Mouse (Mus musculus) B cell, adult 2 months (primary cell): ENCODE measurements at regions not wholly inside any gene's neighbourhood (a gene's known extent, or its start where the extent isn't known, plus 50 kb on each side); places are given as distances from the start of the nearest gene placed in this dataset.
"Not testable (repeated sequence)": the region's sequence is repeated elsewhere in the genome, so short reads cannot be mapped to it uniquely, and the experiment has no call there.

ENCODE experiments used
- DNase-seq, 2 experiments: peaks; one replicate each; pipeline ENCODE4 v3.0.0; 2022

DNA sequence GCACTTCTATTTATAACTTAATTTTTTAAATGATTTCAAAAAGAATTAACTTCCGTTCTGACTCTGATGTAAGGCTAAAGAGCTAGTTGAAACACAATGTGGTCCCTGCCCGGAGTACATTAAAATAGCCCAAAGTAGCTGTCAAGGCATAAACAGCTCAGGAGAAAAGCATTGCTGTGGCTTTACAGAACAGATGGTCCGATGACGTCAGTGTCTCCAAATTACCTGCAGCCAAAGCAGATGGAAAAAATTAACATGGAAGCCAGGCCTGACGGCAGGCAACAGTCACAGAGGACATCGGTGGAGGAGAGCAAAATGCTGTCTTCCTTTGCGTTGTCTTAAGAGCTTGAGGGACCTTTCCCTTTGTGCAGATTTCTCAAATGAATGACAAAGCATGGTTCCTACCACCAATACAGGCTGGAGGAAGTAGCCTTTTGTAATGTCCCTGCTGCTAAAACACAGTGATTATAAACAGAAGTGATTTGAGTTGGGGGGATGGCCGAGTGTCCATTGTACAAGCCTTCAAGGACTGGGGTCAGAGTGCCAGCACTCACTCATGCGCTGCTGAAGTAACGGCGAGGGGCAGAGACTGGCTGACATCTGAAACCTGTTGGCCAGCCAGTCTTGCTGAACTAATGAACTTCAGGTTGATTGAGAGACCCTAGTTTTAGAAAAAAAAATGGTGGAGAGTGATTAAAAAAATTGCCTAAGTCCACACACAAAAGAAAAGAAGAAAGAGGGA is 101.8 kb upstream of the Plcl2 start:
- DNase-seq, result no peak

DNA sequence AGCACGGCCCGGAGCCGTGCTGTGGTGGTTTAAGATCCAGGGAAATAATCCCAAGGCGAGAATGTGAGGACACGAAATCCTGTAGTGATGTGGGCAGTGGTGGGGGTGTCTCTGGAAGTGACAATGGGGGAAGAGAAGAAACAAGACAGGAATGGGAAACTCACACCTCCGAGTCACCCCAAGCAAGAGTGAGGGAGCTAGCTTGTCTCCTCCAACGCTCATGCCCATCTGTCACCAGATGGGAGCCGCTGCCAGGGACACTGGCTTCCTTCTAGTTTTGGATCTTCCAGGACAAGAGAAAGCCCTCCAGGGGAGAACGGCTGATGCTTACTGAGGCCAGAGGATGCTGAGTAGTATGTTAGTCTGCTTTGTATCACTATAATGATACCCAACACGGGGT is 100.6 kb upstream of the Plcl2 start:
- DNase-seq, result no peak

DNA sequence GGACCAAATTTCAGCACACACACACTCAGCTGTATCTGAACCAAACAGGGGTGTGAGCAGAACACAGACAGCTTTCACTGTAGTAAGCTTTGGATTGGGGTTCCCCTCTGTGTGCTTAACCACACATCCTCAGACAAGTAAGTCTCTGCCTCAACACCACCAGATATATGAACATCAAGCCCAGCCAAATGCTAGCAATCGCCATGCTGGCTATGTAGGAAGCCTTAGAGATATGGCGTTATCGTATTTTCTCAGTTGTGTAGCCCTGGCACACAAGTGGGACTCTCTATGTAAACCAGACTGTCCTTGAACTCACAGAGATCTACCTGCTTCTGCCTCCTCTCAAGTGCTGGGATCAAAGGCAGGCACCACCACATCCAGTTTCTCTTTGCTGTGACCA is 99.9 kb upstream of the Plcl2 start:
- DNase-seq, result no peak

DNA sequence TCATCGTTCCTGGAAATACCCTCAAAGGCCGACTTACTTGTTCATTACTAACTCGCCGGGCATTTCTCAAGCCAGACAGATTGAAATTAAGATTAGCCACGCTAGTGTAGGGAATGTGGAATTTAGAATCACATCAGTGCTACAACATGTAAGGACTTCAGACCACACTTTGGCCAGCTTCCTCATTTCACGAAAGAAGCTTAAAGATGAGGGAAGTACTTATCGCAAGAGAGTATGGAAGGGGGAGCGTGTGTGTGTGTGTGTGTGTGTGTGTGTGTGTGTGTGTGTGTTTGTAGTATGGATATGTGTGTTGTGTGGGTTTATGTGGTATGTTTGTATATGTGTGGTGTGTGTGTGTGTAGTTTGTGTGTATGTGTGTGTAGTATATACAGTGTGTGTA is 99.3 kb upstream of the Plcl2 start:
- peak in 1 of 2 experiments; percentile 11 for DNase-seq

DNA sequence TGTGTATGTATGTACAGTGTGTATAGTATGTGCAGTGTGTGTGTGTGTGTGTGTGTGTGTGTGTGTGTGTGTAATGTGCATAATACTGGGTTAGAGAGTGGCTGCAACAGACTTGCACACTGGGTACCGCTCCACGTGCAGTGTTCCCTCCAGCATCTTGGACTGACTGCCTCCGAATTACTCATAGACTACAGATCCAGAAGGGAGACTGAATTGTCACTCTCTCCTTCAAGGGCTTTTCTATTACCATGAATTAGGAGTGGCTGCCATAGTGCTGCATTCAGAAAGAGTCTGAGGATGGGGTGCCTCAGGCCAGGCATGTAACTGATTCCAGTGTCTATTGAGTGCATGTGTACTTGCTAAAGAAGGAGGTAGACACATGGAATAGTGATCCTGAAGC is 98.9 kb upstream of the Plcl2 start:
- no peak for DNase-seq

DNA sequence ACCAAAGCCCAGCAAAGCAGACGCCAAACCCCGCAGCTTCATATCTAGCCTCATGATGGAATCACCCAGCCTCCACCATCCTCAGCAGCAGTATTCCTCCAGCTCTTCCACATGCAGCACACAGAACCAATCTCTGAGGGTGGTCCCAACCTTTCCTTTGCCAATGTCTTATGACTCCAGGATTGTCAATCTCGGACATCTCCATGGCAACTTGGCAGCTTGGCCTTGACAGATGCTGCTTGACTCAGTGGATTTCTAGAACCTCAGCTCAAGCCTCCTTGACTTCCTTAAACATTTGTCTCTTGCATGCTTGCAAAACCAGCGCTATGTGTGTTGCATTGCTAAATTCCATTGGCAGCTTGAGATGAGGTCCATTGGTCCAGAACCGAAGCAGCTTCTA is 96.8 kb upstream of the Plcl2 start:
- no peak for DNase-seq

DNA sequence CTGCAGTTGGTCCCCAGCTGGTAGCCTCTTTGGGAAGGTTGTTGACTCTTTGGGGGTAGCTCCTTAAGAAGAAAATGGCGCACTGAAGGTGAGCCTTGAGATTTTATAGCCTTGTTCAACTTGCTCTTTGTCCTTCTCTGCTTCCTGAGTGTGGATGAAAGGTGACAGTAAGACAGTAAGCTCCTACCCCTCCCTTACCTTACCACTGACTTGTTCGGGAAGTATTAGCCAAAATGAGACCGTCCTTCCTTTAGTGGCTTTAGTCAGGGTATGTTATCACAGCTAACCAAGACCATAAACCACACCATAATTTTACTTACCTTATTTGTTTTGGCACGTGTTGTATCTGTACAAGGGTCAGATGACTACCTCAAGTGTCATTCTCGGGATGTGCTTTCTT is 95.3 kb upstream of the Plcl2 start:
- no peak for DNase-seq

DNA sequence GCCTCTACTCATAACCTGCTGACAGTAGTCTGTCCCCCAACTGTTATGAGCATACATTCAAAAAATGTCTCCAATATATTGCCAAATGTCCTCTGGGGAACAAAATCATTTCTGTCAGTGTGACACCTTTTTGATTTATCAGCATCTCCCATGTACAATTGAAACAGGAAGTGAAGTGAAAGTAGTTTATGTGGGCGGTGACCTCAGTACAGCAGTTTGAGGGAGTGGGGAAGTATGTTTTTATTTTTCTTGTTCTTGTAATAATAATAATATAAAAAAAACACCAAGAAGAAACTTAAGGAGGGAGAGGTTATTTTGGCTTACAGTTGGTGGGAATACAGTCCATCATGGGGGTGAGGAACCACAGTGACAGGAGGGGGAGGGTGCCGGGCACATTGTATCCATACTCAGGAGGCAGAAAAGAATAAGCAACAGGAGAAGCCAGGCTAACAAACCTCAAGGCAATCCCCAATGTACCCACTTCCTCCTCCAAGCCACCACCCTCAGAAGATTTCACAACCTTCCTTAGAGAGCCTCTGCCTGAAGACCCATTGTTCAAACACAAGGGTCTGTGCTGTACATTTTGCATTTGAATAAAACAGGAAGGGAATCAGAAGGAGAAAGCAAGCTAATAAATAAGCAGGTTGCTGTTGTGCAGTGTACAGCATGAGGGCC is 93.7 kb upstream of the Plcl2 start:
- DNase-seq, result peak; percentile 45 to 48

DNA sequence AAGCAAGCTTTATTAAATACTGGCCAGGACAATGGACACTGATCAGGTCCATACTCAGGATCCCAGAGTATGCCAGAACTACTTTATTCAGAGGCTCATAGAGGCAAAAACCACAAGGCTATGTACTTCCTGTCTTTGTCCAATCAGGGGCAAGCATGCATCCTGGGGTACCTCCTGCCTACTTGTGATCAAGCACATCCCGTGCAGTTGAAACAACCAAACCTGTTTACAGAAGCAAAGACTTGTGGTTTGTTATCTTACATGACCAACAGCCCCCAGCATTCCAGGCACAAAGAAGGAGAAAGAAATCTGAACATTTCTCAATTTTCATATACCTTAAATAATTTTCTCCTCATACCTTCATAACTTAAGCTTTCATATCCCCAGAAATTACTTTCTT is 93.1 kb upstream of the Plcl2 start:
- DNase-seq, result peak; percentile 13 to 29

DNA sequence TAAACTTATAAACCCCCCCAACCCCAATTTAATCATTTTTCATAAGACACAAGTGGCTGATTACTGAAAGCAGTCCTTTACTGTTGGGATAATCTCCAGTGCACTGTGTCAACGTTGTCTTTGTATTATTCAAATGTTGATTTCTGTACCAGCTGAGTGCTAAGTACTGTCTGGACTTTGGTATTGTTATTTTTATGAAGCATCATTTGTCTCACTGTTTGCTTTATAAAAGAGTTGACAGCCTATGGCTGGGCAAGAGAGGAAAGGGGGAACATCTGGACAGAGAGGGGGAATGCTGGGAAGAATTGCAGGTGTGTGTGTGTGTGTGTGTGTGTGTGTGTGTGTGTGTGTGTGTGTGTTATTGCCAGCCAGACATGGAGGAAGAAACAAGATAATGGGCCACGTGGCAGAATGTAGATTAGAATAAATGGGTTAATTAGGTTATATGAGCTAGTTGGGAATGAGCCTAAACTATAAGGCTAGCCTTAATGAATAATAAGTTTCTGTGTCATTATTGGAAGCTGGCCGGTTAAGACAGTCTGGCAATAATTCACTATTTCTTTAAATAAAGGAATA is 92.6 kb upstream of the Plcl2 start:
- no peak for DNase-seq

DNA sequence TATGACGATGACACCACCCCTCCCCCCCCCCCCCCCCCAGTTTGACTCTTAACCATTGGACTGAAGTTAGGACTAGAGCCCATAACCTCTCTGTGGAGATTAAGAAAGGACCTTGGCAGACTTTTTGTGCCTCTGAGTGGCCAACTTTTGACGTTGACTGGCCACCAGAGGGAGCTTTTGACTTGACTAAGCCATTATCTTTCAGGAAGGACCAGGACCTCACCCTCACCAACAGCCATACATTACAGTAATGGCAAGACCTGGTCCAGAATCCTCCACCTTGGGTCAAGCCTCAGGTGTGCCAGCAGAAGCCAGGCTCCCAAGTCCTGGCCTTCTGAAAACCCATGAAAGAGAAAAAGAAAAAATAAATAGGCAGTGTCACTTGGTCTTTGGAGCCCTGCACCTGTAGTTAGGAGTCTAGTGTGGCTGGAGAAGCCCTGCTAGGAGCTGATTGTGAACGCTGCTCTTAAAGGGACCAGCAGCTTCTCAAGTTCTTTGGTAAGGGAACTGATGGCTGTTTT is 90.3 kb upstream of the Plcl2 start:
- peak; percentile 60 for DNase-seq

DNA sequence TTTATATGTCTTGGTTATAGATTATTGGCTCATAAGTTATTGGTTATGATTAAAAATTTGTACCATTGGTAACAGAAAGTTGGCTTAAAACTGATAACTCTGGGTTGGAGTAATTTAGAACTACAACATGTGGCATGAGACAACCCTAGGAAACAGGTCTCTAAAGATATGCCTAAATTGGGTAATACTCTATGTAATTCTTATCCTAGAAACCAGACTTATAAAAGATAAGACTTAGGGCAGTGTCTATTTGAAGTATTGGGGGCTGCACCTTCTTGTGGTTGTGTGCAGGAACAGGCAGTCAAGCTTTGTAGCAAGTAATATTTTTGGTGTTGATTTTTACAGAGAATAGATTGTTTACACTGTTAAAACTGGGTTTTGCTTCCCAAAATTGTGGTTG is 89.7 kb upstream of the Plcl2 start:
- DNase-seq, result not testable (repeated sequence)

DNA sequence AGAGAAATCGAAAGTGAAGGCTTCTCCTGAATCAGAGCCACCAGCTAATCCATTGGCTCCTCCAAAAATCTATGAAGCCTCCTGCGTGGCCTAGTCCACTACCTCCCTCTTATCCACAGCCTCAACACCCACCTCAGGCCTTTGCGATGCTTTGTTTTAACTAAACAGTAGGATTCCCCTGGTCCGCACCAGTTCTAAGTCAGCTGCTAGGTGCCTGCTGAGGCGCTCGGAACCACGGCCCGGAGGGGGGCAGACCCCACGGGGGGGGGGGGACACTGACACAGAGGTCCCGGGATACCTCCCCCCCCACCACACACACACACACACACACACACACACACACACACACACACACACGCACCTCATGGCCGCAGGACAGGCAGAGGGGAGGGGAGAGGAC is 89.2 kb upstream of the Plcl2 start:
- peak; percentile 17 to 29 for DNase-seq

DNA sequence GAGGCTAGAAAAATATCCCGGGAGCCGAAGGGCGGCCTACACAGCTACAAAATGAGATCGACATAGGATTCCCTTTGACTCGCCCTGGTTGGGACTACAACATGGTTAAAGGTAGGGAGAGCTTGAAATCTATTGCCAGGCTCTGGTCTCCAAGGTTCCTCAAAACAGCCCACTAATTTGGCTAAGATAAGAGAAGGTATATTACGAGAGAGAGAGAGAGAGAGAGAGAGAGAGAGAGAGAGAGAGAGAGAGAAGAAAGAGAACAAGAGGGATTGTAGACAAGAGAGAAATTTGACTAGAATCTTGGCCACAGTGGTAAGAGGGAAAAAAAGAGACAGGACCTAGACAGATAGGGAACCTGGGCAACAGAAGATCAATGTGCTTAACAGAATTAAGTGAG is 88.5 kb upstream of the Plcl2 start:
- no peak for DNase-seq

DNA sequence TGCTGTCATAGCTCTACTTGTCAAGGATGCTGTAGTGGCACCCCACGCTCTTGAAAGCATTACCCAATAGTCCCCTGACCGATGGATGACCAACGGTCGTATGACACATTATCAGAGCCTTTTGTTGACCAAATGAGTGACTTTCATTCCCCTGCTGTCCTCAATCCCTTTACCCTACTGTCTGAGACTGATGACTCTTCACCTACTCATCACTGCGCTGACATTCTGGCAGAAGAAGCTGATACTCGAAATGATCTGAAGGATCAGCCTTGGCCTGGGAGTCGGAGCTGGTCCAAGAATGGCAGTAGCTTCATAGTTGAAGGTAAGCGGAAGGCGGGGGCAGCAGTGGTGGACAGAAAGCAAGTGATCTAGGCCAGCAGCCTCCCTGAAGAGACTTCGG is 87.7 kb upstream of the Plcl2 start:
- DNase-seq, result no peak

DNA sequence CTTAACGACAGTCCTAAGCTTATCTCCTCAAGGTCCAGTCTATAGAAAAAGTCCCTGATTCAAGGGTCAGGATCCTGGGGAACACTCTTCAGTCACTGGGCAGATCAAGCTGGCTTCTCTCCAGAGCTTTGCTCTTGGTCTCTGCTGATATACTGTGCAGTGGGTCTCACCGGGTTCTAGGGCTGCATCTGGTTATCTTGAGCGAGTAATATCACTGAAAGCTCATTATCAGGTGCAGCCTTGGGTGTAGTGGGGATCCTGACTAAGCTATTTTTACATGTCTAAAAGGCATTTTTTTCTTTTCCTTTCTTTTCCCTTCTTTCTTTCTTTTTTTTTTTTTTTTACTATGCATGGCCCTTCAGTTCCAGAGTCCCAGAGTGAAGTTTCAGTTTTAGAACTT is 84.1 kb upstream of the Plcl2 start:
- DNase-seq, result no peak

DNA sequence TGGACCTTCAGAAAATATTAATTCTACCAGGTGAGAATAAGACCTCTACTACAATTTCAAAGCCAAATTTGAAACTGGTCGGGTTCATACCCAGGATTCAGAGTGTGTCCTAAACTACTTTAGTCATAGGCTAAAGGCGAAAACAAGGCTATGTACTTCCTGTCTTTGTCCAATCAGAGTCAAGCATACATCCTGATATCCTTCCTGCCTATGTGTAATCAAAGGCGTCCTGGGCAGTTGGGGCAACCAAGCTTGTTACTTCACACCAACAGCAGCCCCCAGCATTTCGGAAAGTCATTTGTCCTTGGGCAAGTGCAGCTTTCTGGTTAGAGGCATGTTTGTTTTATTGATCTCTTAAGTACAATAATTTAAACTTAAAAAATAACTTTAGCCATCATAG is 83.7 kb upstream of the Plcl2 start:
- DNase-seq, result no peak

DNA sequence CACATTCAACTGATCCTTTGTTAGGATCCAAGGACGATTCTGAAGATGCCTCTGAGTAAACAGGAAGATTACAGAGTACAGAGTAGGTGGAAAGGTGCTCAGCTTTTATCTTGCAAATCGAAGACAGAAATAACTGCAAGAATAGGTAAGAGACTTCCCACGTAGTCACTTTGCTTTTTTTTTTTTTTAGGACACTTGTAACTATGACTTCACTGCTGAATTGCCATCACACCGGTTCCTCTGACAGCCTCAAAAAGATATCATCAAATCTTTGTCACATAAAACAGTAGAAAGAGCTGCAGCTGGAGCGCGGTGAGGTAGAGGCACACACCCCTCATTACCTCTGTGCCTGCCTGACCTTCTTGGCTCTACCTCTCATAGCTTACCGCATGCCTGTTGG is 83.1 kb upstream of the Plcl2 start:
- DNase-seq, result no peak

DNA sequence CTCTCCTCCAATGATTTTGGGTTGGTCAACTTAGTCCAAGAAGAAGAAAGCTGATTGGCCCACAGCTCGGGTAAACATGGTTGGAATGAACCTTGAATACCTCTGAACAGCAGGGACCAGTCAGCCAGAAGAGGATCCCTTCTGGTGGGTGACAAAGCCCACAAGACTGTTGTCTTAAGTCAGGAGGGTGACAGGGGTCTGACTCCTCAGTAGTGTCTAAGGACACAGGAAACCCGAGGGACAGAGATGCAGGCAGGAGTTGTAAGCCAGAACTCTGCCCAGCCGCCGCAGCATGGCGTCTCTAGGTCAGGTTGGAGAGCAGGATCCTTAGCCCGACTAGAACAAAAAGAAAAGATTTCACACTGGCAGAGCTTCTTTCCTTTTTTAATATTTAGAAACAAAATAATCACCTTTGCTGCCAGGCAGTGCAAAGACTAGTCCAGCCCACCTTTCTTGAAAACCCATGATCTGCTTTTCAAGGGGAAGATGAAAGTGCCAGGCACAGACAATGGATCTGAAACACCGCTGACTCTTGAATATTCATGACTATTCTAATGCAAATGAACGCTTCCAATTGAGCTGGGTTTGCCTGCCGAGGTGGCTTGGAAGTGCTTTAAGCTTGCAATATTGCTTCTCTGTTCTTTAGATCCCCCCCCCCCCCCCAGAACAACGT is 81.7 kb upstream of the Plcl2 start:
- no peak for DNase-seq

DNA sequence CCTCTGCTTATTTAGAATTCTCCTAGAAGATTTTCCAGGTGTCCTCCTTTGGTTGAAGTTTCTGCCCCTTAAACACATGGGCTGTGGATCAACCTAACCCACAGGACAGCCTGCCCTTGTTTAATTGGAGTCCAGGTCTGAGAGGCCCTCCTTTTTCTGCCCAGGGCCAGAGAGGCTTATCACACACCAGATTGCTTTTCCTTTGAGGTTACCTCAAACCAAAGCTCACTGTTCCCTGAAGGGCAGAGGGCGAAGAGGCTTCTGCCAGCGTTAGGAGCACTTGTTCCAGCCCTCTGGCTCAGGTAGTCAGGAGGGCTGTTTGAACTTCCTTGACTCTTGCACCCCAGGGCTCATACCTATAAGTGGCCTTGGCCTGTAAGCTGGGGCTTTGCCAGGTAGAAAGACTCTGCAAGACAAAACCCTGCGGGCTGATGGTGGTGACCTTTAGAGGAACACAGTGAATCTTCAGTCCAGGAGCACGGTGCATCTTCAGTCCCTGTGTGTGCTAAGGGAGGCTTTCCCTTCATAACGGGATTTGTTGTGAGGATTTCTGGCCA is 81.1 kb upstream of the Plcl2 start:
- no peak for DNase-seq

DNA sequence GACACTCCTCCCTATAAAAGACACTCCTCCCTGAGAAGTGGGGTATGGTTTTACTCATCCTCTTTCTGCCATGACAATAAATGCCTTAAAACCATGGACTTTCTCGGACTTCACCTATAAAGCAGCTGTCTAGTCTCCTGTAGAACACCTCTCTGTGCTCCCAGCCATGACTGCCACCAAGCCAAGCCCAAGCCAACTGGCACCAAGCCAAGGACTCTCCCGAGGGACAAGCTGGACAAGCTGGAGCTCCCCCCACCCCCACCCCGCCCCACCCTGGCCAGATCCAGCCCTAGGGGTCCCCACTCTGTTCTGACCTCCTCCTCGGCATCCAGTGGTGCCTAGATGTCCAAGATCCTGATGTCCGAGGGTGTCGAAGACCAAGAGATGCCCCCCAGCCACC is 76.6 kb upstream of the Plcl2 start:
- DNase-seq, result no peak

DNA sequence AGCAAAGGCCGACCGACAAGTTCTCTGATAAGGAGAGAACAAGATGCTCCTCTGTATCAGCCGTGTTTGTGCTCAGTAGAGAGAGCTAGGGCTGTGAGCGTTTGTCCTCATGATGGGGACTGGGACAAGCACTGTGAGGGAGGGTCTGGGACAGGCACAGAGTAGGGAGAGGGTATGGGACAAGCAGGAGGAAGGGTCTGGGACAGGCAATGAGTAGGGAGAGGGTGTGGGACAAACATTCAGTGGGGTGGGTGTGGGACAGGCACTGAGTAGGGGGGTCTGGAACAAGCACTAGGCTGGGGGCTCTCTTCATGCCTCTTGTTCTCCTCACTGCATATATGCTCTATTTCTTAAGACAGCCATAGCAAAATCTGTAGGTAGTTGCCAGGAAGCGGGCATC is 70.2 kb upstream of the Plcl2 start:
- DNase-seq, result no peak

DNA sequence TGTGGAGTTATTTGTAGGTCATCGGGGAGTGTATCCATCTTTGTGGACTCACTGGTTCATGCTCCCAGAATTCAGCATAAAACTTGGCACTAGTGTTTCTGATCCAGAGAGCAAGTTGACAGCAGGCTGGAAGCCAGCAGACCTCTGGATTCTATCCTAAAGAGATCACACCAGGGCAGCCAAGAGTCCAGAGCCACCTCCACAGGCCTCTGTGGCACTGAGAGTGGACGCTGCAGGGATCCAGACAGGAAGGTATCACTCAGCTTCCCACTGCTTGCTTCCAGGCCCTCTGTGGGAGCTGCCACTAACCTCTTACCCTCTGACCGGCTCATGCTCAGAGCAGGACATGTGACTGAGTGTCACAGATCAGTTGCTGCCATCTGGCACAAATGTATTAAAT is 69.8 kb upstream of the Plcl2 start:
- DNase-seq, result no peak
